Mouse (Mus musculus) lung, embryonic 16.5 days (tissue): Measurements from ENCODE around the gene Ccnb1. TPM values are rescaled to one million over a fixed set of nuclear protein-coding genes. Genes with fewer than 3 reads are reported as not detected.
"Not testable (repeated sequence)": the region's sequence is repeated elsewhere in the genome, so short reads cannot be mapped to it uniquely, and the experiment has no call there.

Source experiments
- ATAC-seq: fragments of 200-750 bp; cut with Nextera tagmentation; 2 replicates; pipeline ENCODE4 v1.8.0; 2017; ENCODE audit warnings: low read depth, mild to moderate bottlenecking, moderate library complexity
- H3K27ac ChIP-seq: fragments of 300-500 bp; sonication (generic); 2 replicates; pipeline ENCODE4 v1.5.1; 2014; ENCODE audit warnings: mild to moderate bottlenecking, control low read depth, low read length
- H3K27me3 ChIP-seq: fragments of 300-500 bp; sonication (generic); 2 replicates; pipeline ENCODE4 v1.6.1; 2014; ENCODE audit warnings: low read depth, low read length, mixed read lengths; ENCODE audit not compliant: control insufficient read depth, insufficient read depth
- H3K36me3 ChIP-seq: fragments of 300-500 bp; sonication (generic); 2 replicates; pipeline ENCODE4 v1.6.1; 2014; ENCODE audit warnings: low read length; ENCODE audit not compliant: control insufficient read depth, insufficient read depth
- H3K4me1 ChIP-seq: fragments of 300-500 bp; sonication (generic); replicated peaks from 2 replicates; pipeline ENCODE4 v1.6.1; 2014; ENCODE audit warnings: low read length, mixed read lengths; ENCODE audit not compliant: control insufficient read depth, insufficient read depth
- H3K4me2 ChIP-seq: fragments of 300-500 bp; sonication (generic); 2 replicates; pipeline ENCODE4 v1.6.1; 2014; ENCODE audit warnings: low read depth, low read length, control low read depth
- H3K4me3 ChIP-seq: fragments of 300-500 bp; sonication (generic); 2 replicates; pipeline ENCODE4 v1.5.1; 2014; ENCODE audit warnings: mild to moderate bottlenecking, low read length, control low read depth
- H3K9ac ChIP-seq: fragments of 300-500 bp; sonication (generic); 2 replicates; pipeline ENCODE4 v1.6.1; 2014; ENCODE audit warnings: low read length, control low read depth
- H3K9me3 ChIP-seq: fragments of 300-500 bp; sonication (generic); 2 replicates; pipeline ENCODE4 v1.6.1; 2016; ENCODE audit warnings: low read length; ENCODE audit not compliant: control insufficient read depth
- WGBS: fragments of 180-500 bp; shearing (Covaris S2); extraction: QIAGEN DNeasy Blood & Tissue Kit; methylation state at CpG from one replicate; pipeline ENCODE4 v1.1.7; 2014; 5-methylcytosine and 5-hydroxymethylcytosine counted together
- polyA plus RNA-seq: library from polyadenylated mRNA; unstranded; fragments of >200 nt; fragmentation: Nextera tagmentation; extraction: Ambion mirVana; gene quantifications from 2 replicates; pipeline ENCODE4 v1.2.1, GENCODE M21; 2015

The Ccnb1 gene
- polyA plus RNA-seq, 1 experiment from 2014 or later: 277 TPM

GRCm38 (mm10) chr13:100750799-100751198, 35.6 kb downstream of the Ccnb1 start:
- 59% methylated on average over 5 of the region's 5 CpGs for whole genome bisulfite sequencing
- Histone ChIP-seq H3K4me2 (no peak overlapping the region), H3K9ac (no peak overlapping the region), H3K4me1 (no peaks in the 10 kb centered on the region), H3K27ac (no peak overlapping the region), H3K9me3 (no peaks in the 10 kb centered on the region), H3K27me3 (no peaks in the 10 kb centered on the region), H3K36me3 (no peaks in the 10 kb centered on the region), H3K4me3 (no peak overlapping the region)
- no peak for ATAC-seq

- Histone ChIP-seq H3K4me1 (peaks cover 4% of the 10 kb centered on the region), H3K4me2 (no peak overlapping the region), H3K4me3 (no peak overlapping the region), H3K27ac (no peak overlapping the region), H3K36me3 (no peaks in the 10 kb centered on the region), H3K27me3 (no peaks in the 10 kb centered on the region), H3K9me3 (no peaks in the 10 kb centered on the region), H3K9ac (no peak overlapping the region)
- no peak for ATAC-seq
- 45% methylated on average over 8 of the region's 8 CpGs for WGBS
Measured at GRCm38 (mm10) chr13:100748638-100749037, 37.7 kb downstream of the Ccnb1 start.

GRCm38 (mm10) chr13:100746090-100746489, 40.3 kb downstream of the Ccnb1 start:
- H3K4me3 ChIP-seq: no peak overlapping the region
- H3K36me3 ChIP-seq: no peaks in the 10 kb centered on the region
- no peak overlapping the region for H3K9ac ChIP-seq
- H3K27me3 ChIP-seq: no peaks in the 10 kb centered on the region
- no peak for ATAC-seq
- no peaks in the 10 kb centered on the region for H3K9me3 ChIP-seq
- peaks cover 10% of the 10 kb centered on the region for H3K4me1 ChIP-seq
- H3K27ac ChIP-seq: no peak overlapping the region
- no peak overlapping the region for H3K4me2 ChIP-seq
- 78% methylated on average over 3 of the region's 3 CpGs for WGBS

GRCm38 (mm10) chr13:100744036-100744744, 42.2 kb downstream of the Ccnb1 start, which contains the start of gene Mrps36:
Gene Mrps36 (minus strand): TSS chr13:100744659.
- peak within 1 kb of the TSS; percentile 60 for H3K4me2 ChIP-seq
- peak within 1 kb of the TSS; percentile 98 for H3K27ac ChIP-seq
- H3K9ac ChIP-seq: peak within 1 kb of the TSS; percentile 91
- H3K27me3 ChIP-seq: no peaks in the 10 kb centered on the region
- peak within 1 kb of the TSS; percentile 95 for H3K4me3 ChIP-seq
- H3K36me3 ChIP-seq: no peaks in the 10 kb centered on the region
- H3K9me3 ChIP-seq: no peaks in the 10 kb centered on the region
- 0% methylated on average over 52 of the region's 52 CpGs for WGBS
- H3K4me1 ChIP-seq: peaks cover 10% of the 10 kb centered on the region
- peak; percentile 97 for ATAC-seq

GRCm38 (mm10) chr13:100743346-100744035, 42.9 kb downstream of the Ccnb1 start:
- peaks cover 10% of the 10 kb centered on the region for H3K4me1 ChIP-seq
- 39% methylated on average over 11 of the region's 11 CpGs for WGBS
- no peaks in the 10 kb centered on the region for H3K27me3 ChIP-seq
- H3K9me3 ChIP-seq: no peaks in the 10 kb centered on the region
- H3K27ac ChIP-seq: peak overlapping the region; percentile 62
- peak overlapping the region; percentile 95 for H3K4me3 ChIP-seq
- H3K36me3 ChIP-seq: no peaks in the 10 kb centered on the region
- H3K4me2 ChIP-seq: peak overlapping the region; percentile 60
- H3K9ac ChIP-seq: peak overlapping the region; percentile 91
- peak; percentile 41 for ATAC-seq

GRCm38 (mm10) chr13:100742831-100743230, 43.5 kb downstream of the Ccnb1 start:
- H3K4me2 ChIP-seq: peak overlapping the region; percentile 60; the same call in 1 of the 2 replicates
- no peak overlapping the region for H3K9ac ChIP-seq
- no peak for ATAC-seq
- 80% methylated on average over 5 of the region's 5 CpGs for WGBS
- peaks cover 10% of the 10 kb centered on the region for H3K4me1 ChIP-seq
- H3K4me3 ChIP-seq: no peak overlapping the region
- H3K27ac ChIP-seq: no peak overlapping the region
- H3K9me3 ChIP-seq: no peaks in the 10 kb centered on the region
- H3K36me3 ChIP-seq: peaks cover 4% of the 10 kb centered on the region; the same call in 1 of the 2 replicates
- no peaks in the 10 kb centered on the region for H3K27me3 ChIP-seq

- WGBS: 94% methylated on average over 2 of the region's 2 CpGs
- H3K27me3 ChIP-seq: no peaks in the 10 kb centered on the region
Measured at GRCm38 (mm10) chr13:100732756-100733155, 53.6 kb downstream of the Ccnb1 start.

GRCm38 (mm10) chr13:100731462-100732046, 54.8 kb downstream of the Ccnb1 start:
- Histone ChIP-seq H3K36me3 (peaks cover 17% of the 10 kb centered on the region), H3K4me2 (peak overlapping the region; percentile 65; the same call in 1 of the 2 replicates)
- not testable (repeated sequence) for H3K9ac ChIP-seq, H3K27me3 ChIP-seq, ATAC-seq, H3K4me3 ChIP-seq, H3K4me1 ChIP-seq, H3K27ac ChIP-seq, H3K9me3 ChIP-seq
- 92% methylated on average over 5 of the region's 6 CpGs for WGBS

More at GRCm38 (mm10) chr13:100732756-100733155, 53.6 kb downstream of the Ccnb1 start:
- Histone ChIP-seq H3K36me3 (peaks cover 16% of the 10 kb centered on the region), H3K9ac (no peak overlapping the region), H3K27ac (no peak overlapping the region), H3K4me1 (peaks cover 10% of the 10 kb centered on the region), H3K4me3 (no peak overlapping the region), H3K4me2 (no peak overlapping the region), H3K9me3 (no peaks in the 10 kb centered on the region)
- ATAC-seq: no peak

GRCm38 (mm10) chr13:100730861-100731176, 55.6 kb downstream of the Ccnb1 start, which contains the start of gene Cdk7:
Gene Cdk7 (minus strand): TSS chr13:100730939.
- Histone ChIP-seq H3K9me3 (no peaks in the 10 kb centered on the region), H3K4me3 (peak within 1 kb of the TSS; percentile 95), H3K4me2 (peak within 1 kb of the TSS; percentile 65), H3K4me1 (peaks cover 10% of the 10 kb centered on the region), H3K9ac (peak within 1 kb of the TSS; percentile 93), H3K36me3 (peaks cover 17% of the 10 kb centered on the region), H3K27me3 (no peaks in the 10 kb centered on the region), H3K27ac (peak within 1 kb of the TSS; percentile 97)
- WGBS: under 1% methylated on average over 19 of the region's 19 CpGs
- ATAC-seq: peak; percentile 100
